Mouse (Mus musculus) kidney, postnatal 0 days (tissue): Measurements from ENCODE around the gene Nav1. TPM values are rescaled to one million over a fixed set of nuclear protein-coding genes. Genes with fewer than 3 reads are reported as not detected.

Source experiments
- ATAC-seq: fragments of 200-750 bp; cut with Nextera tagmentation; replicated peaks from 2 replicates; pipeline ENCODE4 v1.8.0; 2017; ENCODE audit warnings: low read depth, moderate number of reproducible peaks, moderate TSS enrichment, moderate library complexity; ENCODE audit not compliant: low FRiP score
- DNase-seq: peaks from one replicate; pipeline ENCODE4 v3.0.0-alpha.2; 2016; ENCODE audit warnings: low spot score
- H3K27ac ChIP-seq: fragments of 300-500 bp; sonication (generic); 2 replicates; pipeline ENCODE4 v1.5.1; 2014; ENCODE audit warnings: mild to moderate bottlenecking
- H3K27me3 ChIP-seq: fragments of 300-500 bp; sonication (generic); 2 replicates; pipeline ENCODE4 v1.6.1; 2014; ENCODE audit warnings: low read length, mixed read lengths; ENCODE audit not compliant: insufficient read depth
- H3K36me3 ChIP-seq: fragments of 300-500 bp; sonication (generic); 2 replicates; pipeline ENCODE4 v1.6.1; 2014; ENCODE audit warnings: low read length, mixed read lengths; ENCODE audit not compliant: insufficient read depth
- H3K4me1 ChIP-seq: fragments of 300-500 bp; sonication (generic); replicated peaks from 2 replicates; pipeline ENCODE4 v1.6.1; 2014; ENCODE audit warnings: antibody characterized with exemption, low read length, mixed read lengths; ENCODE audit not compliant: insufficient read depth
- H3K4me2 ChIP-seq: fragments of 300-500 bp; sonication (generic); 2 replicates; pipeline ENCODE4 v1.6.1; 2014; ENCODE audit warnings: mild to moderate bottlenecking, low read length, moderate library complexity, mixed read lengths
- H3K4me3 ChIP-seq: fragments of 300-500 bp; sonication (generic); replicated peaks from 2 replicates; pipeline ENCODE4 v1.5.1; 2014; ENCODE audit warnings: low read depth, low read length
- H3K9ac ChIP-seq: fragments of 300-500 bp; sonication (generic); 2 replicates; pipeline ENCODE4 v1.6.1; 2014; ENCODE audit warnings: low read depth, low read length
- H3K9me3 ChIP-seq: fragments of 300-500 bp; sonication (generic); replicated peaks from 2 replicates; pipeline ENCODE4 v1.6.1; 2016; ENCODE audit warnings: low read length, inconsistent platforms, mixed read lengths
- CTCF ChIP-seq: IDR thresholded peaks from 2 replicates; pipeline ENCODE4 v1.5.1; 2016; ENCODE audit warnings: antibody characterized with exemption, low read depth, mild to moderate bottlenecking, moderate library complexity
- WGBS: fragments of 180-500 bp; shearing (Covaris S2); extraction: QIAGEN DNeasy Blood & Tissue Kit; methylation state at CpG from one replicate; pipeline ENCODE4 v1.1.7; 2014; 5-methylcytosine and 5-hydroxymethylcytosine counted together
- polyA plus RNA-seq: library from polyadenylated mRNA; unstranded; fragments of >200 nt; fragmentation: Nextera tagmentation; extraction: Ambion mirVana; gene quantifications from 2 replicates; pipeline ENCODE4 v1.2.1, GENCODE M21; 2015

Nav1 gene
- polyA plus RNA-seq, 1 experiment from 2014 or later = 9.1 TPM

DNA sequence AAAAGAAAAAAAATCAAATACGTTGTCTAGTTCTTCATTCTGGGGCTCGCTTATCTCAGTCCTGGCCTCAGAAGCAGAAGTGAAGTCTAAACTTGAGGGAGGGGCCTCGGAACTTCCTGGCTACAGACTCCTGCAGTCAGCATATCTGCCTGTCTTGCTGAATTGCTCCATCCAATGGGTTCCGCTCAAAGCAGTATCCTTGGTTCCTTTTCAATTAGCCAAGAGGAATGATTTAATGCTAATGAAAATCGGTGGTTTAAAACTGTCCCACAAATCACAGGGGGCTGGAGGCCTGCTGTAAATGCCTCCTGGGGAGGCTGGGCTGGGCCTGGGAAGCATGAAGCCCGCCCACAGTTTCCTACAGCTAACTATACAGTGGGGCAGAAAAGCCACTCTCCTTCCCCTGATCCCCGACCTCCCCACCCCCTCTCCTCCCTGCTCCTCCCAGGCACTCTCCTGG lies 12.9 kb upstream of the Nav1 start:
- peaks cover 7% of the 10 kb centered on the region for H3K4me1 ChIP-seq
- no peaks in the 10 kb centered on the region for H3K36me3 ChIP-seq
- no peak overlapping the region for H3K4me2 ChIP-seq
- ATAC-seq = no peak; the same call in 1 of the 2 replicates
- DNase-seq = peak; percentile 74
- H3K9me3 ChIP-seq = no peaks in the 10 kb centered on the region
- no peak overlapping the region for H3K4me3 ChIP-seq
- WGBS = 8% methylated on average over 7 of the region's 7 CpGs
- no peak overlapping the region for H3K27ac ChIP-seq
- H3K27me3 ChIP-seq = no peaks in the 10 kb centered on the region
- no peak for TF ChIP-seq CTCF
- no peak overlapping the region for H3K9ac ChIP-seq

DNA sequence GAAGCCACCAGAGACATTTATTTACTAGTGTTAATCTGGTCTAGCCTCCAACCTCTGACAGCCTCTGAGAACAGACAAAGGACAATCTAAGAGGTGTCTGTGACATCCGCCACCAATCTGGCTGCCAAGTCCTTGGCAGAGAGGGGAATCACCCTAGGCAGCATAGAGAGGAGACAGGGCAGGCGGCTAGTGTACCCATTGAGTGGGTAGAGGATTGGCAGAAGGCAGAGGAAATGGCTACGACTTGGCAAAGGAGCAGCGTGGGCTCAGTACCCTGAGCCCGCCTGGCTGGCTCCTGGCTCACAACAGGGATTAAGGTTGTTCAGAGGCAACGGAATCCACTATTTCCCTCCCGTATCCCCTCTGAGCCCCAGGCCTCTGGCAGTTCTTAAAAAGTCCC lies 12.0 kb upstream of the Nav1 start:
- no peak overlapping the region for H3K4me2 ChIP-seq
- no peak overlapping the region for H3K4me3 ChIP-seq
- no peak overlapping the region for H3K27ac ChIP-seq
- DNase-seq (no peak), ATAC-seq (no peak)
- TF ChIP-seq CTCF = no peak
- WGBS = 69% methylated on average over 7 of the region's 7 CpGs
- no peaks in the 10 kb centered on the region for H3K27me3 ChIP-seq
- no peak overlapping the region for H3K9ac ChIP-seq
- peaks cover 7% of the 10 kb centered on the region for H3K4me1 ChIP-seq
- no peaks in the 10 kb centered on the region for H3K36me3 ChIP-seq
- no peaks in the 10 kb centered on the region for H3K9me3 ChIP-seq

DNA sequence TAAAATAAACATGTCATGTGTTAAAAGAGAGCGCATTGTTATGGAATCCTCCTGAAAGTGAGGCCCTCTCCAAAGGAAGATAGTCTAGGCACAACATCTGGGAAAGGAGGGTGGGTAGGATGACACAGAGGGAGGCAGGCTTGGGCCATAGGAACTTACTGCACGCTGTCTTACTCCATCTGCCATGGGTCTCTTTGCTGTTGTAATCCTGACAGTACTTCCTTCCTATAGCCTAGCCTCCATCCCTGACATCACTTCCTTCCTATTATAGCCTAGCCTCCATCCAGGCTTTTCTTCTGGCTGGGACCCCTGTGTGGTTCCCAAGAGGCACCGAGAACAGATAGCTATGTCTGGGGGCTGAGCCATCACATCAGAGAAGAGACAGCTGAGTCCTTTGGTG lies 10.2 kb upstream of the Nav1 start:
- H3K27ac ChIP-seq = no peak overlapping the region
- H3K4me2 ChIP-seq = no peak overlapping the region
- H3K9ac ChIP-seq = no peak overlapping the region
- H3K4me3 ChIP-seq = no peak overlapping the region
- H3K4me1 ChIP-seq = peaks cover 7% of the 10 kb centered on the region
- no peaks in the 10 kb centered on the region for H3K36me3 ChIP-seq
- no peaks in the 10 kb centered on the region for H3K27me3 ChIP-seq
- no peak for TF ChIP-seq CTCF
- DNase-seq (no peak), ATAC-seq (no peak)
- no peaks in the 10 kb centered on the region for H3K9me3 ChIP-seq
- WGBS = 81% methylated on average over 3 of the region's 3 CpGs

DNA sequence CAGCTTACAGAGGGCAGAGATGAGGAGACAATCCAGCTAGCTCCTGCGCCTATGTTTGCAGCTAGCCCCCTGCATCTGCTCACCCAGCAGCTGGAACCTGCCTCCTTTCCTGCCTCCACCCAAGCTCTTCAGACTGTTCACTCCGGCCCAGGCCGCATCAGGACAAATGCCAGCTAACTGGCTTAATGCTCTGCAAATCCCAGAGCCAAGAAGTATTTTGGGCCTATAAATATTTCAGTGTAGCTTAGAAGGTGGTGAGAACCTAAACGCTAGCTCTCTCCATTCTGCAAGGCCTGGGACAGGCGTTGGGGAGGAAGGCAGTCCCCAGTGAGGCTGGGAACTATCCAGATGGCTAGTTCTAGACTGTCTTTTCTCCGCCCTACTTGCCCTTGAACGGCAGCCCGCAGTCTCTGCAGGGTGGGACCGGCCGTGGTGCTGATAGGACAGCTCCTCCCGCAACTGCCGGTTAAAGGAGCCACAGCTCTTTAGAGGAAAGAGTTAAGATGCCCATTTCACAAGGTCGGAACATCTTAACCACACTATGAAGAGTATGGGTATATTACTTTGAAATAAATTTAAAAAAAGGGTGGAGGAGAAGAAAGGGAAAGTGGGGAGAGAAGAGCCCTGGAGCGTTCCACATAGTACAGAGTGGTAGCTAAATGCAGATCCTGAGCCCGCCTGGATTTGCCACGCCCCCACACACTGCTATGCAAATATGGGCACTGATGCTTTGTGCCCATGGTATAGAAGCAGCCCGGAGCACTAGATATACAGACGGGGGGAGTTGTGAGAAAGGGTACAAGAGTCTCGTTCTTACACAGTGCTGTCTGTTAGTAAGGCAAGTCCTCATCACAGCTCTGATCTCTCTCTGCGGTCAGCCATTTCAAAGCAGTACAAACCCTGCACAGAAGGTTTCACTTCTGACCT lies 8.9 kb upstream of the Nav1 start:
- Histone ChIP-seq H3K27me3 (no peaks in the 10 kb centered on the region), H3K9ac (no peak overlapping the region), H3K4me3 (no peak overlapping the region), H3K36me3 (no peaks in the 10 kb centered on the region), H3K9me3 (no peaks in the 10 kb centered on the region), H3K4me2 (no peak overlapping the region), H3K27ac (no peak overlapping the region), H3K4me1 (peaks cover 7% of the 10 kb centered on the region)
- peak; percentile 94 for DNase-seq
- WGBS = 18% methylated on average over 20 of the region's 20 CpGs
- ATAC-seq = no peak
- TF ChIP-seq CTCF = no peak

DNA sequence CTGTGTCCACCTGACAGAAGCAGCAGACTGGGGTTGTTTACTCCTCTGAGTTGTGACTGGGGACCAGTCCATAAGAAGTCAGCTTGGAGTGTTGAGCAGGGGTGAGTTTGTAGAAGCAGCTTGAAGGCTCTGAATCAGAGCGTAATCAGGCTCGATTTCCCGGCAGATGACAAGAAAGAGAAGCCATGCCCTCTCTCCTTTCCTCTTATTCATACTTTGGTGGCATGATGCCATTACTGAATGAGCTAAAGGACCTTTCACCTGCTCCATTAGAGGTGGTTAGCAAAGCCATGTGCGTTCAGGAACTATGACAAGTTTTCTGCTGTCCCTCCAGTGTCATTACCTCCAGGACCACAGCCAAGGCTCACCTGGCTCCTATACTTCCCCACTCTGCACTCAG lies 2.5 kb upstream of the Nav1 start:
- no peak for ATAC-seq
- Histone ChIP-seq H3K36me3 (0 out of 2 replicates have a peak, but pooled peaks cover 2% of the 10 kb centered on the region), H3K9me3 (no peaks in the 10 kb centered on the region)

DNA sequence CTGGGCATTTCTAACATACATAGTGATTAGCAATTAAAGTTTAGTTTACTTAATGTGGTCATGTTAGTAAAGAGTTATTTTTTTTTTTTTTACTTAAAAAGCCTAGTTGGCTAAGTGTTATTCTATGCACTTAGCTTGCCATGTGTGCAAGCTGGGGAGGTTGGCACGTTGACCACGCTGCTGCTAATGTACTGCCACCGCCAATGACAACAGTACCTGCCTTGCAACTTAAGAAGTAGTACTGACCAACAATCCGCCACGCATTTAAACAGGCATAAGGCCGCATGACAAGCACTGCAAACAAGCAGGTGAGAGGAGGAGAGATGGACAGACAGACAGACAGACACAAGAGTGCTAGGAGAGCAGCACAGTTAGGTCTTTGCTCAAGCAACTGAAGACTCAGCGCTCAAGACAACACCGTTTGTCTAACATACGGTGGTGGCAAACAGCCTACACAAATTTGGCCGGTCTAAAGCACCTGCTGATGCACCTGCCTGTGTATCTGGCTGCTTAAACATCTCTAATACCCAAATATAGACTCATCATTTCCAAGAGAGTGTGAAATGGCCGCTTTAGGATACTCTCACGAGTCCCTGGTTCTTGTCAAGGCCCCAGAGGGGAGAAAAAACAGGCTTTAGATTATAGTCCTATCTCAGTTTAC lies 610 bp downstream of the Nav1 start:
- Histone ChIP-seq H3K4me1 (no peaks in the 10 kb centered on the region), H3K27ac (no peak overlapping the region), H3K36me3 (0 out of 2 replicates have a peak, but pooled peaks cover 2% of the 10 kb centered on the region), H3K9me3 (no peaks in the 10 kb centered on the region), H3K27me3 (no peaks in the 10 kb centered on the region), H3K9ac (no peak overlapping the region), H3K4me2 (no peak overlapping the region), H3K4me3 (no peak overlapping the region)
- no peak for ATAC-seq
- DNase-seq = no peak
- no peak for TF ChIP-seq CTCF
- 91% methylated on average over 12 of the region's 12 CpGs for WGBS

More for the DNA sequence above, 2.5 kb upstream of the Nav1 start:
- Histone ChIP-seq H3K27ac (no peak overlapping the region), H3K4me3 (no peak overlapping the region), H3K4me1 (no peaks in the 10 kb centered on the region), H3K4me2 (no peak overlapping the region), H3K27me3 (no peaks in the 10 kb centered on the region), H3K9ac (no peak overlapping the region)
- 73% methylated on average over 4 of the region's 4 CpGs for WGBS
- DNase-seq = no peak
- TF ChIP-seq CTCF = no peak
